Mouse (Mus musculus) heart, postnatal 0 days (tissue): ENCODE results near the gene 1700015G11Rik. TPM values are rescaled to one million over a fixed set of nuclear protein-coding genes. Genes with fewer than 3 reads are reported as not detected.

Experiments used
- ATAC-seq: fragments of 200-750 bp; cut with Nextera tagmentation; 2 replicates; pipeline ENCODE4 v1.8.0; 2017; ENCODE audit warnings: low read depth, moderate number of reproducible peaks, moderate library complexity; ENCODE audit not compliant: insufficient read depth
- DNase-seq: peaks from one replicate; pipeline ENCODE4 v3.0.0-alpha.2; 2016; ENCODE audit warnings: low spot score
- H3K27ac ChIP-seq: fragments of 300-500 bp; sonication (generic); 2 replicates; pipeline ENCODE4 v1.5.1; 2014; ENCODE audit warnings: low read depth, mild to moderate bottlenecking
- H3K27me3 ChIP-seq: fragments of 300-500 bp; sonication (generic); 2 replicates; pipeline ENCODE4 v1.6.1; 2014; ENCODE audit warnings: low read length, mixed read lengths; ENCODE audit not compliant: control insufficient read depth, insufficient read depth
- H3K36me3 ChIP-seq: fragments of 300-500 bp; sonication (generic); replicated peaks from 2 replicates; pipeline ENCODE4 v1.6.1; 2014; ENCODE audit warnings: low read length, mixed read lengths; ENCODE audit not compliant: control insufficient read depth, insufficient read depth
- H3K4me1 ChIP-seq: fragments of 300-500 bp; sonication (generic); 2 replicates; pipeline ENCODE4 v1.6.1; 2014; ENCODE audit warnings: antibody characterized with exemption; ENCODE audit not compliant: control insufficient read depth, insufficient read depth
- H3K4me2 ChIP-seq: fragments of 300-500 bp; sonication (generic); 2 replicates; pipeline ENCODE4 v1.6.1; 2014; ENCODE audit warnings: low read depth, mild to moderate bottlenecking, low read length, moderate library complexity
- H3K4me3 ChIP-seq: fragments of 300-500 bp; sonication (generic); 2 replicates; pipeline ENCODE4 v1.5.1; 2014; ENCODE audit warnings: low read depth, low read length
- H3K9ac ChIP-seq: fragments of 300-500 bp; sonication (generic); replicated peaks from 2 replicates; pipeline ENCODE4 v1.6.1; 2014; ENCODE audit warnings: low read depth, low read length, mixed read lengths
- H3K9me3 ChIP-seq: fragments of 300-500 bp; sonication (generic); replicated peaks from 2 replicates; pipeline ENCODE4 v1.6.1; 2016; ENCODE audit warnings: low read length; ENCODE audit not compliant: control insufficient read depth
- CTCF ChIP-seq: IDR thresholded peaks from 2 replicates; pipeline ENCODE4 v1.5.1; 2016; ENCODE audit warnings: antibody characterized with exemption, control low read depth, low read depth
- EP300 ChIP-seq: IDR thresholded peaks from 2 replicates; pipeline ENCODE4 v1.6.1; 2016; ENCODE audit warnings: antibody characterized with exemption, low read depth
- WGBS: fragments of 180-500 bp; shearing (Covaris S2); extraction: QIAGEN DNeasy Blood & Tissue Kit; methylation state at CpG from one replicate; pipeline ENCODE4 v1.1.7; 2014; 5-methylcytosine and 5-hydroxymethylcytosine counted together
- polyA plus RNA-seq: library from polyadenylated mRNA; unstranded; fragments of >200 nt; fragmentation: Nextera tagmentation; extraction: Ambion mirVana; gene quantifications from 2 replicates; pipeline ENCODE4 v1.2.1, GENCODE M21; 2015
- total RNA-seq: library from RNA; depleted of rRNA; stranded (reverse); fragments of >200 nt; gene quantifications from 2 replicates; pipeline ENCODE4 v1.2.3, GENCODE M21; 2014; ENCODE audit warnings: low replicate concordance; rRNA removed

The 1700015G11Rik gene
- total RNA-seq (not detected in 2 replicates), polyA plus RNA-seq (not detected in 2 replicates)

GRCm38 (mm10) chr7:52015628-52016027 lies at the start of gene 1700015G11Rik:
TSS of gene 1700015G11Rik (minus strand) at chr7:52015728.
- Histone ChIP-seq H3K27me3 (no peaks in the 10 kb centered on the region), H3K4me1 (no peaks in the 10 kb centered on the region), H3K36me3 (no peaks in the 10 kb centered on the region), H3K4me2 (no peak within 1 kb of the TSS), H3K4me3 (no peak within 1 kb of the TSS), H3K9ac (no peak within 1 kb of the TSS), H3K9me3 (no peaks in the 10 kb centered on the region), H3K27ac (no peak within 1 kb of the TSS)
- 72% methylated on average over 3 of the region's 3 CpGs for WGBS
- DNase-seq (no peak), ATAC-seq (no peak)
- TF ChIP-seq EP300 (no peak), CTCF (no peak)

GRCm38 (mm10) chr7:52056954-52057353 lies 41.4 kb upstream of the 1700015G11Rik start:
- WGBS, result 60% methylated on average over 2 of the region's 2 CpGs
- H3K9ac ChIP-seq, result no peak overlapping the region
- no peaks in the 10 kb centered on the region for H3K4me1 ChIP-seq
- H3K27ac ChIP-seq, result no peak overlapping the region
- DNase-seq (no peak), ATAC-seq (no peak)
- no peaks in the 10 kb centered on the region for H3K9me3 ChIP-seq
- H3K27me3 ChIP-seq, result no peaks in the 10 kb centered on the region
- TF ChIP-seq EP300 (no peak), CTCF (no peak)
- no peaks in the 10 kb centered on the region for H3K36me3 ChIP-seq
- H3K4me2 ChIP-seq, result no peak overlapping the region
- H3K4me3 ChIP-seq, result no peak overlapping the region

GRCm38 (mm10) chr7:52056274-52056673 lies 40.7 kb upstream of the 1700015G11Rik start:
- no peaks in the 10 kb centered on the region for H3K4me1 ChIP-seq
- WGBS, result 46% methylated on average over 4 of the region's 4 CpGs
- no peak overlapping the region for H3K4me2 ChIP-seq
- DNase-seq (no peak), ATAC-seq (no peak)
- no peaks in the 10 kb centered on the region for H3K36me3 ChIP-seq
- H3K9ac ChIP-seq, result no peak overlapping the region
- no peak overlapping the region for H3K27ac ChIP-seq
- TF ChIP-seq CTCF (no peak), EP300 (no peak)
- H3K9me3 ChIP-seq, result no peaks in the 10 kb centered on the region
- H3K4me3 ChIP-seq, result no peak overlapping the region
- no peaks in the 10 kb centered on the region for H3K27me3 ChIP-seq

DNA sequence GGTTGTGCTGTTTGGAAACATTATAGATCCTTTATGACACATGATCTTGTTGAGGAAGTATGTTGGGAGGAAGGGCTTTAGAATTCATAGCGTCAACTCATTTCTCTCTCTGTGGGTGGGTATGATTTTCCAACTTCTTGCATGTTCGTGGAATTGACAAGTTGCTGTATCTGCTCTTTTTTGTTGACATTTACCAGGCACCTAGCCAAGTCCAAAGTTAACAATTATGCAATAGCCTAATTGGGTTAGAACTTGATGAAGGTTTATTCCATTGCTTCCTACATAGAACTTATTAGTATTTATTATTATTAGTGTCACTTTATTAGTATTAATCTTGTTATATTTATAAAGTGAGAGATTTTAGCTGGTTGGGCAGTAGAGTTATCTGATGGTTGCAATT lies 40.3 kb upstream of the 1700015G11Rik start:
- H3K4me2 ChIP-seq, result no peak overlapping the region
- H3K4me3 ChIP-seq, result no peak overlapping the region
- DNase-seq, result no peak
- no peaks in the 10 kb centered on the region for H3K9me3 ChIP-seq
- no peak for ATAC-seq
- no peaks in the 10 kb centered on the region for H3K4me1 ChIP-seq
- no peak overlapping the region for H3K9ac ChIP-seq
- no peak overlapping the region for H3K27ac ChIP-seq
- no peaks in the 10 kb centered on the region for H3K27me3 ChIP-seq
- 39% methylated on average over 2 of the region's 2 CpGs for WGBS
- TF ChIP-seq CTCF (no peak), EP300 (no peak)
- no peaks in the 10 kb centered on the region for H3K36me3 ChIP-seq

DNA sequence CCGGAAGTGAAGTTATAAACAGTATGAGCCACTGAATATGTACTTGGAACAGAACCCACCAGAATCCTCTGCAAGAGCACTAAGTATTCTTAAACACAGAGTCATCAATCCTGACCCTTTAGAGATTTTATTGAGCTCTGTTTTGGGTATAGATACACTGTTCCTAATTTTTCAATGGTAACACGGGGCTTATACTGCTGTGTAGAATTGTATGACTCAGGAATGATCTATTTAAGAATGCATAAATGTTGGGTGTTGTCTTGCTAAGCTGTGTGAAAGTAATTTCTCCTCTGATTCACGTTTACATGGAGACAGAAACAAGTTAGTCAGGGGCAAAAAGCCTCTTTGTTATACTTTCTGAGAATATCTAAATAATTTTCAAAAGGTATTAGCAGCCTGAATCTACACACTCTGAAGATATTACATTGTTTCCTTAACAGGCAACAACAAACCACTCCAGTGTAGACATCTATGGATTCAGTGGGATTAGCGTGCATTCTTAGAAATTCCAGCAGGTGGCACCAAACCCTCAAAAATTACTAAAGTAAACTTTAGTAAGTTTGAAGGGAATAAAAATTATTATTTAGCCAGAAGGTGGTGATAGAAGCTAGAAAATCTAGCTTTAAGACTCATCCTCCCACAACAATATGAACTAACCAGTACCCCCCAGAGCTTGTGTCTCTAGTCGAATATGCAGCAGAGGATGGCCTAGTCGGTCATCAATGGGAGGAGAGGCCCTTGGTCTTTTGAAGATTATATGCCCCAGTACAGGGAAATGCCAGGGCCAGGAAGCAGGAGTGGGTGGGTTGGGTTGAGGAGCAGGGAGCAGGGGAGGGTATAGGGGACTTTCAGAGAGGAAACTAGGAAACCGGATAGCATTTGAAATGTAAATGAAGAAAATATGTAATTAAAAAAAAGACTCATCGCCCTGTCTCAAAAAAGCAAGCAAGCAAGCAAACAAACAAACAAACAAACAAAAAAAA lies 22.4 kb upstream of the 1700015G11Rik start:
- H3K27ac ChIP-seq, result no peak overlapping the region
- H3K27me3 ChIP-seq, result no peaks in the 10 kb centered on the region
- no peak overlapping the region for H3K4me3 ChIP-seq
- TF ChIP-seq EP300 (no peak), CTCF (peak; percentile 55)
- ATAC-seq (no peak), DNase-seq (peak; percentile 40)
- WGBS, result 38% methylated on average over 8 of the region's 8 CpGs
- no peaks in the 10 kb centered on the region for H3K9me3 ChIP-seq
- H3K4me1 ChIP-seq, result no peaks in the 10 kb centered on the region
- H3K36me3 ChIP-seq, result no peaks in the 10 kb centered on the region
- no peak overlapping the region for H3K9ac ChIP-seq
- no peak overlapping the region for H3K4me2 ChIP-seq
